ENCODE assay signal across 8 mouse cellular contexts in genomic region chr10:58497320-58498284, GRCm38 (mm10). TPM values are rescaled to one million over a fixed set of nuclear protein-coding genes. Genes with fewer than 3 reads are reported as not detected.
DNase-seq lines count a peak whose midpoint lies in the region; ATAC-seq and TF ChIP-seq lines count a peak whose summit lies in the region.

Gene Ccdc138 (plus strand): TSS chr10:58497948.

- H3K9ac ChIP-seq in embryonic facial prominence, embryonic 13.5 days, result peak within 1 kb of the TSS; percentile 75
- peak within 1 kb of the TSS; percentile 57 for H3K9ac ChIP-seq in heart, adult 2 months (ENCODE audit: low read depth, low read length)
- H3K9ac ChIP-seq in limb, embryonic 13.5 days, result peak within 1 kb of the TSS; percentile 72
- H3K9ac ChIP-seq in midbrain, embryonic 16.5 days (ENCODE audit: low read depth, low read length), result peak within 1 kb of the TSS; percentile 78

- peak; percentile 97 for ATAC-seq in embryonic facial prominence, embryonic 13.5 days (ENCODE audit: insufficient number of reproducible peaks, insufficient read depth, low FRiP score, low TSS enrichment, low read depth)
- peak; percentile 99 for ATAC-seq in limb, embryonic 13.5 days (ENCODE audit: low FRiP score, low read depth)
- ATAC-seq in midbrain, embryonic 16.5 days, result peak; percentile 100

- H3K36me3 ChIP-seq in embryonic facial prominence, embryonic 13.5 days, result peaks cover 31% of the 10 kb centered on the region
- H3K36me3 ChIP-seq in heart, adult 2 months (ENCODE audit: control insufficient read depth, insufficient read depth, low read length), result no peaks in the 10 kb centered on the region; the same call in none of the 2 replicates
- H3K36me3 ChIP-seq in limb, embryonic 13.5 days, result peaks cover 23% of the 10 kb centered on the region
- peaks cover 14% of the 10 kb centered on the region; the same call in 1 of the 2 replicates for H3K36me3 ChIP-seq in midbrain, embryonic 16.5 days (ENCODE audit: control insufficient read depth, insufficient read depth, low read length)

- TF ChIP-seq POLR2A in heart, adult 2 months (IDR thresholded peaks at IDR 0.05; ENCODE audit: insufficient read depth, low read depth, low read length), result peak; percentile 41; the same call in 1 of the 2 replicates

- peak; percentile 96 for DNase-seq in 3134 (ENCODE audit: extremely low read depth, insufficient read length, low spot score)
- DNase-seq in adrenal gland, postnatal 36 days, result peak; percentile 95 to 97
- peak; percentile 96 to 97 for DNase-seq in heart, adult 2 months
- peak; percentile 93 to 95 for DNase-seq in kidney, adult 8-10 months
- peak; percentile 97 for DNase-seq in spleen, postnatal 10 days (ENCODE audit: low spot score in 2 of 2)

- WGBS in embryonic facial prominence, embryonic 13.5 days, result 2% methylated on average over 50 of the region's 50 CpGs
- WGBS in heart, adult 2 months, result 2% methylated on average over 50 of the region's 50 CpGs
- 2% methylated on average over 50 of the region's 50 CpGs for WGBS in limb, embryonic 13.5 days
- WGBS in midbrain, embryonic 16.5 days, result under 1% methylated on average over 50 of the region's 50 CpGs

- H3K27ac ChIP-seq in embryonic facial prominence, embryonic 13.5 days, result peak within 1 kb of the TSS; percentile 93
- H3K27ac ChIP-seq in heart, adult 2 months, result peak within 1 kb of the TSS; percentile 83
- peak within 1 kb of the TSS; percentile 82 for H3K27ac ChIP-seq in limb, embryonic 13.5 days
- peak within 1 kb of the TSS; percentile 84 for H3K27ac ChIP-seq in midbrain, embryonic 16.5 days (ENCODE audit: low read length)

- peak within 1 kb of the TSS; percentile 73 for H3K4me3 ChIP-seq in embryonic facial prominence, embryonic 13.5 days
- H3K4me3 ChIP-seq in heart, adult 2 months, result peak within 1 kb of the TSS; percentile 99
- peak within 1 kb of the TSS; percentile 72 for H3K4me3 ChIP-seq in limb, embryonic 13.5 days
- H3K4me3 ChIP-seq in midbrain, embryonic 16.5 days (ENCODE audit: low read depth, low read length), result peak within 1 kb of the TSS; percentile 87

- peak; percentile 65 for TF ChIP-seq CTCF in heart, adult 2 months (IDR thresholded peaks at IDR 0.05)

- peaks cover 8% of the 10 kb centered on the region; the same call in 1 of the 2 replicates for H3K4me1 ChIP-seq in embryonic facial prominence, embryonic 13.5 days
- peaks cover 2% of the 10 kb centered on the region for H3K4me1 ChIP-seq in heart, adult 2 months (ENCODE audit: control insufficient read depth, insufficient read depth, low read length)
- peaks cover 12% of the 10 kb centered on the region; the same call in 1 of the 2 replicates for H3K4me1 ChIP-seq in limb, embryonic 13.5 days
- H3K4me1 ChIP-seq in midbrain, embryonic 16.5 days (ENCODE audit: control insufficient read depth, insufficient read depth, low read length), result peaks cover 10% of the 10 kb centered on the region

- no peaks in the 10 kb centered on the region for H3K79me2 ChIP-seq in heart, adult 2 months (replicated peaks; ENCODE audit: control insufficient read depth, insufficient read depth, low read length)

- H3K27me3 ChIP-seq in embryonic facial prominence, embryonic 13.5 days, result no peaks in the 10 kb centered on the region
- no peaks in the 10 kb centered on the region for H3K27me3 ChIP-seq in heart, adult 2 months (ENCODE audit: control insufficient read depth, insufficient read depth, low read length)
- no peaks in the 10 kb centered on the region for H3K27me3 ChIP-seq in limb, embryonic 13.5 days
- H3K27me3 ChIP-seq in midbrain, embryonic 16.5 days (ENCODE audit: control insufficient read depth, insufficient read depth, low read depth, low read length), result no peaks in the 10 kb centered on the region

- intact Hi-C loops in heart, adult 2 months (cut with DNase I), result loop anchor here (5.0 kb wide), 2 partner anchors 50 to 240 kb away; partner anchors contain the start of genes Gcc2 and Ranbp2

- peak within 1 kb of the TSS; percentile 64 for H3K4me2 ChIP-seq in embryonic facial prominence, embryonic 13.5 days
- H3K4me2 ChIP-seq in limb, embryonic 13.5 days (replicated peaks), result peak within 1 kb of the TSS; percentile 70
- peak within 1 kb of the TSS; percentile 77 for H3K4me2 ChIP-seq in midbrain, embryonic 16.5 days (ENCODE audit: low read length)

- TF ChIP-seq EP300 in heart, adult 2 months (IDR thresholded peaks at IDR 0.05; ENCODE audit: insufficient read depth, low read depth, low read length), result 0 out of 2 replicates have a peak, but pooled peaks have one; percentile 3

- H3K9me3 ChIP-seq in embryonic facial prominence, embryonic 13.5 days, result no peaks in the 10 kb centered on the region
- H3K9me3 ChIP-seq in limb, embryonic 13.5 days, result no peaks in the 10 kb centered on the region
- H3K9me3 ChIP-seq in midbrain, embryonic 16.5 days (replicated peaks; ENCODE audit: control insufficient read depth, low read length, poor library complexity, severe bottlenecking), result no peaks in the 10 kb centered on the region

RNA-seq across cellular contexts. Expression of gene Ccdc138, which starts in this region (rescaled TPM):
- 1 to 10 TPM; 2.3 to 3.1 TPM for total RNA-seq in adrenal gland, postnatal 36 days (2021)
- 13.5 and 13.8 TPM in 2 replicates for polyA plus RNA-seq in embryonic facial prominence, embryonic 13.5 days (2015; fragmentation: Nextera tagmentation; extraction: Ambion mirVana)
- under 1 TPM; 0.43 to 0.70 TPM for total RNA-seq in heart, adult 2 months (2021)
- 0.21 and 0.23 TPM in 2 replicates for polyA plus RNA-seq in heart, adult 2 months (2012; rRNA removed)
- polyA plus RNA-seq in limb, embryonic 13.5 days (2015; fragmentation: Nextera tagmentation; extraction: Ambion mirVana), result 12.7 TPM in 2 replicates
- 10.1 and 11.0 TPM in 2 replicates for polyA plus RNA-seq in midbrain, embryonic 16.5 days (2015; fragmentation: Nextera tagmentation; extraction: Ambion mirVana)

Comparison
In these comparisons a context has a peak if more than half of its experiments do, and no peak if none do; other contexts are left out.
1. Peak in every context shown above with its lines: DNase-seq, ATAC-seq, H3K4me3 ChIP-seq and H3K27ac ChIP-seq.
2. Peak in DNase-seq, H3K4me3 ChIP-seq, H3K27ac ChIP-seq and H3K9ac ChIP-seq in heart, adult 2 months; RNA of the gene not detected or under 1 TPM.